Mouse (Mus musculus) liver, embryonic 15.5 days (tissue): ENCODE data around the gene Larp1. TPM values are rescaled to one million over a fixed set of nuclear protein-coding genes. Genes with fewer than 3 reads are reported as not detected.

Source experiments
- ATAC-seq: fragments of 200-750 bp; cut with Nextera tagmentation; 2 replicates; pipeline ENCODE4 v1.8.0; 2017; ENCODE audit warnings: moderate number of reproducible peaks, mild to moderate bottlenecking, moderate library complexity; ENCODE audit not compliant: insufficient read depth
- H3K27ac ChIP-seq: fragments of 300-500 bp; sonication (generic); replicated peaks from 2 replicates; pipeline ENCODE4 v1.5.1; 2015; ENCODE audit warnings: mild to moderate bottlenecking, inconsistent platforms
- H3K27me3 ChIP-seq: fragments of 300-500 bp; sonication (generic); 2 replicates; pipeline ENCODE4 v1.6.1; 2015; ENCODE audit warnings: mild to moderate bottlenecking, inconsistent platforms
- H3K36me3 ChIP-seq: fragments of 300-500 bp; sonication (generic); replicated peaks from 2 replicates; pipeline ENCODE4 v1.6.1; 2015; ENCODE audit warnings: moderate library complexity, mild to moderate bottlenecking, inconsistent platforms
- H3K4me1 ChIP-seq: fragments of 300-500 bp; sonication (generic); replicated peaks from 2 replicates; pipeline ENCODE4 v1.6.1; 2015; ENCODE audit warnings: inconsistent platforms
- H3K4me2 ChIP-seq: fragments of 300-500 bp; sonication (generic); 2 replicates; pipeline ENCODE4 v1.6.1; 2015; ENCODE audit warnings: moderate library complexity, mild to moderate bottlenecking, inconsistent platforms
- H3K4me3 ChIP-seq: fragments of 300-500 bp; sonication (generic); replicated peaks from 2 replicates; pipeline ENCODE4 v1.5.1; 2015; ENCODE audit warnings: mild to moderate bottlenecking, inconsistent platforms
- H3K9ac ChIP-seq: fragments of 300-500 bp; sonication (generic); 2 replicates; pipeline ENCODE4 v1.6.1; 2015; ENCODE audit warnings: moderate library complexity, mild to moderate bottlenecking, inconsistent platforms
- H3K9me3 ChIP-seq: fragments of 300-500 bp; sonication (generic); replicated peaks from 2 replicates; pipeline ENCODE4 v1.6.1; 2016; ENCODE audit warnings: inconsistent platforms
- WGBS: fragments of 180-500 bp; shearing (Covaris S2); methylation state at CpG from one replicate; pipeline ENCODE4 v1.1.7; 2015; ENCODE audit warnings: mixed read lengths; ENCODE audit not compliant: insufficient replicate concordance; 5-methylcytosine and 5-hydroxymethylcytosine counted together
- polyA plus RNA-seq: library from polyadenylated mRNA; unstranded; fragments of >200 nt; fragmentation: Nextera tagmentation; extraction: Ambion mirVana; gene quantifications from 2 replicates; pipeline ENCODE4 v1.2.1, GENCODE M21; 2015

Gene Larp1
- polyA plus RNA-seq, 1 experiment from 2014 or later, result 17.3 TPM

GRCm38 (mm10) chr11:58065025-58065424, 56.2 kb downstream of the Larp1 start:
- no peak overlapping the region for H3K4me2 ChIP-seq
- H3K4me3 ChIP-seq, result no peak overlapping the region
- H3K27ac ChIP-seq, result no peak overlapping the region
- 80% methylated on average over 4 of the region's 4 CpGs for WGBS
- H3K36me3 ChIP-seq, result peaks cover 18% of the 10 kb centered on the region
- H3K27me3 ChIP-seq, result no peaks in the 10 kb centered on the region
- H3K9ac ChIP-seq, result no peak overlapping the region
- H3K9me3 ChIP-seq, result no peaks in the 10 kb centered on the region
- no peak for ATAC-seq
- no peaks in the 10 kb centered on the region for H3K4me1 ChIP-seq

- Histone ChIP-seq H3K4me3 (no peak overlapping the region), H3K27me3 (no peaks in the 10 kb centered on the region), H3K36me3 (no peaks in the 10 kb centered on the region), H3K9ac (no peak overlapping the region), H3K4me1 (no peaks in the 10 kb centered on the region), H3K4me2 (no peak overlapping the region), H3K9me3 (no peaks in the 10 kb centered on the region), H3K27ac (no peak overlapping the region)
- no peak for ATAC-seq
- WGBS, result 41% methylated on average over 3 of the region's 3 CpGs
Observed at GRCm38 (mm10) chr11:58072978-58073377, 64.1 kb downstream of the Larp1 start.

- no peaks in the 10 kb centered on the region for H3K27me3 ChIP-seq
- H3K36me3 ChIP-seq, result no peaks in the 10 kb centered on the region
- no peak overlapping the region for H3K4me3 ChIP-seq
- 56% methylated on average over 4 of the region's 4 CpGs for WGBS
- H3K9me3 ChIP-seq, result no peaks in the 10 kb centered on the region
- no peaks in the 10 kb centered on the region for H3K4me1 ChIP-seq
- H3K4me2 ChIP-seq, result no peak overlapping the region
- H3K9ac ChIP-seq, result no peak overlapping the region
- H3K27ac ChIP-seq, result no peak overlapping the region
- no peak for ATAC-seq
Observed at GRCm38 (mm10) chr11:58077270-58077669, 68.4 kb downstream of the Larp1 start.

GRCm38 (mm10) chr11:58081716-58082115, 72.9 kb downstream of the Larp1 start:
- Histone ChIP-seq H3K9ac (no peak overlapping the region), H3K36me3 (no peaks in the 10 kb centered on the region), H3K9me3 (no peaks in the 10 kb centered on the region), H3K4me2 (no peak overlapping the region), H3K4me3 (no peak overlapping the region), H3K27ac (no peak overlapping the region), H3K27me3 (no peaks in the 10 kb centered on the region), H3K4me1 (no peaks in the 10 kb centered on the region)
- WGBS, result 68% methylated on average over 6 of the region's 6 CpGs
- ATAC-seq, result no peak

GRCm38 (mm10) chr11:58092541-58092940, 83.7 kb downstream of the Larp1 start:
- H3K4me3 ChIP-seq, result peak overlapping the region; percentile 24
- 28% methylated on average over 4 of the region's 4 CpGs for WGBS
- peaks cover 30% of the 10 kb centered on the region for H3K27me3 ChIP-seq
- peaks cover 18% of the 10 kb centered on the region for H3K4me1 ChIP-seq
- no peaks in the 10 kb centered on the region for H3K36me3 ChIP-seq
- H3K9me3 ChIP-seq, result no peaks in the 10 kb centered on the region
- H3K9ac ChIP-seq, result no peak overlapping the region; the same call in 1 of the 2 replicates
- ATAC-seq, result no peak
- peak overlapping the region; percentile 58 for H3K4me2 ChIP-seq
- H3K27ac ChIP-seq, result no peak overlapping the region

- 16% methylated on average over 12 of the region's 12 CpGs for WGBS
- Histone ChIP-seq H3K4me3 (peak within 1 kb of the TSS; percentile 24), H3K36me3 (no peaks in the 10 kb centered on the region), H3K4me2 (peak within 1 kb of the TSS; percentile 58), H3K27me3 (peaks cover 36% of the 10 kb centered on the region), H3K9ac (no peak within 1 kb of the TSS; the same call in 1 of the 2 replicates), H3K27ac (no peak within 1 kb of the TSS), H3K4me1 (peaks cover 20% of the 10 kb centered on the region), H3K9me3 (no peaks in the 10 kb centered on the region)
- no peak for ATAC-seq
Observed at GRCm38 (mm10) chr11:58093021-58093528, 84.2 kb downstream of the Larp1 start, which contains the start of gene Gm12248. TSS of gene Gm12248 (minus strand) at chr11:58093134.

GRCm38 (mm10) chr11:58094766-58095165, 85.9 kb downstream of the Larp1 start:
- ATAC-seq, result no peak
- H3K9me3 ChIP-seq, result no peaks in the 10 kb centered on the region

GRCm38 (mm10) chr11:58095561-58095960, 86.7 kb downstream of the Larp1 start:
- Histone ChIP-seq H3K4me2 (no peak overlapping the region), H3K9me3 (no peaks in the 10 kb centered on the region), H3K27ac (peak overlapping the region; percentile 8; the same call in 1 of the 2 replicates), H3K27me3 (peaks cover 46% of the 10 kb centered on the region), H3K4me3 (no peak overlapping the region), H3K9ac (no peak overlapping the region), H3K4me1 (peaks cover 23% of the 10 kb centered on the region), H3K36me3 (no peaks in the 10 kb centered on the region)
- ATAC-seq, result peak; percentile 72
- WGBS, result 66% methylated on average over 1 of the region's 1 CpGs

More at GRCm38 (mm10) chr11:58094766-58095165, 85.9 kb downstream of the Larp1 start:
- Histone ChIP-seq H3K36me3 (no peaks in the 10 kb centered on the region), H3K4me3 (no peak overlapping the region), H3K9ac (no peak overlapping the region), H3K4me2 (no peak overlapping the region), H3K4me1 (peaks cover 23% of the 10 kb centered on the region), H3K27me3 (peaks cover 46% of the 10 kb centered on the region), H3K27ac (no peak overlapping the region)
- WGBS, result 63% methylated on average over 4 of the region's 4 CpGs

GRCm38 (mm10) chr11:58096160-58096559, 87.3 kb downstream of the Larp1 start:
- H3K9me3 ChIP-seq, result no peaks in the 10 kb centered on the region
- H3K27ac ChIP-seq, result peak overlapping the region; percentile 1; the same call in 1 of the 2 replicates
- no peak for ATAC-seq
- no peak overlapping the region for H3K4me3 ChIP-seq
- no peaks in the 10 kb centered on the region for H3K36me3 ChIP-seq
- WGBS, result 43% methylated on average over 5 of the region's 5 CpGs
- no peak overlapping the region for H3K9ac ChIP-seq
- H3K4me1 ChIP-seq, result peaks cover 23% of the 10 kb centered on the region
- H3K4me2 ChIP-seq, result no peak overlapping the region
- peaks cover 46% of the 10 kb centered on the region for H3K27me3 ChIP-seq

- H3K9me3 ChIP-seq, result no peaks in the 10 kb centered on the region
- no peak overlapping the region for H3K27ac ChIP-seq
- ATAC-seq, result no peak
- no peak overlapping the region for H3K9ac ChIP-seq
- WGBS, result 49% methylated on average over 20 of the region's 20 CpGs
- H3K27me3 ChIP-seq, result peaks cover 46% of the 10 kb centered on the region
- peak overlapping the region; percentile 39 for H3K4me3 ChIP-seq
- peaks cover 23% of the 10 kb centered on the region for H3K4me1 ChIP-seq
- H3K36me3 ChIP-seq, result no peaks in the 10 kb centered on the region
- H3K4me2 ChIP-seq, result peak overlapping the region; percentile 62; the same call in 1 of the 2 replicates
Observed at GRCm38 (mm10) chr11:58096821-58097620, 88.2 kb downstream of the Larp1 start.

GRCm38 (mm10) chr11:58097621-58098365, 88.9 kb downstream of the Larp1 start:
- Histone ChIP-seq H3K36me3 (no peaks in the 10 kb centered on the region), H3K4me2 (peak overlapping the region; percentile 62), H3K9me3 (no peaks in the 10 kb centered on the region), H3K4me1 (peaks cover 19% of the 10 kb centered on the region), H3K4me3 (peak overlapping the region; percentile 39), H3K27ac (no peak overlapping the region), H3K27me3 (peaks cover 46% of the 10 kb centered on the region), H3K9ac (no peak overlapping the region)
- peak; percentile 30 for ATAC-seq
- 5% methylated on average over 35 of the region's 38 CpGs for WGBS
